Mouse (Mus musculus) MEL (cell line): Measurements from ENCODE around the gene Aspg. TPM values are rescaled to one million over a fixed set of nuclear protein-coding genes. Genes with fewer than 3 reads are reported as not detected.

Source experiments
- DNase-seq: peaks from one replicate; pipeline ENCODE4 v3.0.0; 2011; ENCODE audit warnings: low read depth, low spot score
- H3K27ac ChIP-seq: 2 replicates; pipeline ENCODE4 v1.5.1; 2012; ENCODE audit warnings: low read depth, mild to moderate bottlenecking, control low read depth, low read length, moderate library complexity; ENCODE audit not compliant: control insufficient read depth
- H3K27me3 ChIP-seq, 2 experiments: fragments of 150-350 bp in 1 of 2; sonication (generic) in 1 of 2; 2 replicates each; pipeline ENCODE4 v1.6.1; 2012; ENCODE audit warnings: low read length in 2 of 2, mild to moderate bottlenecking in 2 of 2, improper control_type of control experiment in 1 of 2, moderate library complexity in 1 of 2; ENCODE audit not compliant: insufficient read depth in 2 of 2, control insufficient read depth in 1 of 2
- H3K36me3 ChIP-seq, 2 experiments: 2 replicates each; pipeline ENCODE4 v1.6.1; 2012 to 2014; ENCODE audit warnings: low read length in 2 of 2, improper control_type of control experiment in 1 of 2, inconsistent platforms in 1 of 2, mild to moderate bottlenecking in 1 of 2; ENCODE audit not compliant: insufficient read depth in 2 of 2, control insufficient read depth in 1 of 2
- H3K4me1 ChIP-seq, 2 experiments: fragments of 150-350 bp in 1 of 2; sonication (generic) in 1 of 2; 2 replicates each; pipeline ENCODE4 v1.6.1; 2012; ENCODE audit warnings: low read length in 2 of 2, improper control_type of control experiment in 1 of 2, mild to moderate bottlenecking in 1 of 2; ENCODE audit not compliant: insufficient read depth in 2 of 2, control insufficient read depth in 1 of 2
- H3K4me3 ChIP-seq, 2 experiments: fragments of 150-350 bp in 1 of 2; sonication (generic) in 1 of 2; 2 replicates each; pipeline ENCODE4 v1.5.1; 2012; ENCODE audit warnings: low read depth in 2 of 2, low read length in 2 of 2, mild to moderate bottlenecking in 2 of 2, moderate library complexity in 2 of 2, control low read depth in 1 of 2, improper control_type of control experiment in 1 of 2; ENCODE audit not compliant: control insufficient read depth in 1 of 2, insufficient read depth in 1 of 2
- H3K79me2 ChIP-seq: 2 replicates; pipeline ENCODE4 v1.6.1; 2012; ENCODE audit warnings: mild to moderate bottlenecking, low read length, moderate library complexity; ENCODE audit not compliant: control insufficient read depth, poor library complexity, insufficient read depth
- H3K9ac ChIP-seq: 2 replicates; pipeline ENCODE4 v1.6.1; 2012; ENCODE audit warnings: low read depth, mild to moderate bottlenecking, control low read depth, low read length, moderate library complexity; ENCODE audit not compliant: control insufficient read depth, poor library complexity, severe bottlenecking
- H3K9me3 ChIP-seq: fragments of 150-350 bp; sonication (generic); replicated peaks from 2 replicates; pipeline ENCODE4 v1.6.1; 2012; ENCODE audit warnings: mild to moderate bottlenecking, low read length, improper control_type of control experiment, moderate library complexity; ENCODE audit not compliant: insufficient read depth
- BHLHE40 ChIP-seq: IDR thresholded peaks from 2 replicates; pipeline ENCODE4 v1.6.1; 2012; ENCODE audit warnings: low read depth, mild to moderate bottlenecking, inconsistent platforms, low read length, improper control_type of control experiment, borderline replicate concordance
- CHD2 ChIP-seq: IDR thresholded peaks from 2 replicates; pipeline ENCODE4 v1.6.1; 2011; ENCODE audit warnings: low read length, improper control_type of control experiment
- CTCF ChIP-seq, 3 experiments: IDR thresholded peaks in 2 of 3; conservative IDR thresholded peaks in 1 of 3; 2 replicates each; pipeline ENCODE4 v1.5.1; 2011 to 2012; ENCODE audit warnings: low read length in 3 of 3, low read depth in 2 of 3, mild to moderate bottlenecking in 2 of 3, improper control_type of control experiment in 1 of 3, inconsistent platforms in 1 of 3, mixed read lengths in 1 of 3, moderate library complexity in 1 of 3; ENCODE audit not compliant: control insufficient read depth in 1 of 3, insufficient read depth in 1 of 3, poor library complexity in 1 of 3, severe bottlenecking in 1 of 3
- ELF1 ChIP-seq: IDR thresholded peaks from 2 replicates; pipeline ENCODE4 v1.6.1; 2014; ENCODE audit warnings: low read depth, mild to moderate bottlenecking, inconsistent platforms, low read length, improper control_type of control experiment, moderate library complexity
- ETS1 ChIP-seq: IDR thresholded peaks from 2 replicates; pipeline ENCODE4 v1.6.1; 2012; ENCODE audit warnings: low read depth, mild to moderate bottlenecking, inconsistent platforms, low read length, improper control_type of control experiment, moderate library complexity
- HCFC1 ChIP-seq: IDR thresholded peaks from 2 replicates; pipeline ENCODE4 v1.6.1; 2012; ENCODE audit warnings: low read depth, mild to moderate bottlenecking, inconsistent platforms, low read length, improper control_type of control experiment, moderate library complexity
- JUND ChIP-seq: IDR thresholded peaks from 2 replicates; pipeline ENCODE4 v1.6.1; 2011; ENCODE audit warnings: low read depth, mild to moderate bottlenecking, improper control_type of control experiment, low read length
- KAT2A ChIP-seq: conservative IDR thresholded peaks from 2 replicates; pipeline ENCODE4 v1.6.1; 2012; ENCODE audit warnings: low read depth, low read length, improper control_type of control experiment, inconsistent platforms
- MAFK ChIP-seq: IDR thresholded peaks from 2 replicates; pipeline ENCODE4 v1.6.1; 2011; ENCODE audit warnings: low read depth, mild to moderate bottlenecking, low read length, improper control_type of control experiment, borderline replicate concordance
- MAZ ChIP-seq: IDR thresholded peaks from 2 replicates; pipeline ENCODE4 v1.6.1; 2012; ENCODE audit warnings: low read depth, mild to moderate bottlenecking, inconsistent platforms, low read length, improper control_type of control experiment
- MXI1 ChIP-seq: IDR thresholded peaks from 2 replicates; pipeline ENCODE4 v1.6.1; 2011; ENCODE audit warnings: mild to moderate bottlenecking, low read depth, low read length, improper control_type of control experiment
- POLR2AphosphoS2 ChIP-seq: IDR thresholded peaks from 2 replicates; pipeline ENCODE4 v1.6.1; 2011; ENCODE audit warnings: low read length, improper control_type of control experiment
- TCF12 ChIP-seq: IDR thresholded peaks from 2 replicates; pipeline ENCODE4 v1.6.1; 2014; ENCODE audit warnings: low read depth, mild to moderate bottlenecking, inconsistent platforms, low read length, improper control_type of control experiment, moderate library complexity
- USF2 ChIP-seq, 2 experiments: IDR thresholded peaks; 2 replicates each; pipeline ENCODE4 v1.6.1; 2011 to 2012; ENCODE audit warnings: improper control_type of control experiment in 2 of 2, low read length in 2 of 2, borderline replicate concordance in 1 of 2, inconsistent platforms in 1 of 2, low read depth in 1 of 2, mild to moderate bottlenecking in 1 of 2; ENCODE audit not compliant: insufficient read depth in 1 of 2
- ZC3H11A ChIP-seq: IDR thresholded peaks from 2 replicates; pipeline ENCODE4 v1.6.1; 2012; ENCODE audit warnings: low read depth, mild to moderate bottlenecking, inconsistent platforms, low read length, improper control_type of control experiment
- ZKSCAN1 ChIP-seq: IDR thresholded peaks from 2 replicates; pipeline ENCODE4 v1.6.1; 2012; ENCODE audit warnings: low read depth, mild to moderate bottlenecking, inconsistent platforms, low read length, improper control_type of control experiment, moderate library complexity
- ZMIZ1 ChIP-seq: IDR thresholded peaks from 2 replicates; pipeline ENCODE4 v1.6.1; 2012; ENCODE audit warnings: low read depth, mild to moderate bottlenecking, inconsistent platforms, low read length, improper control_type of control experiment, moderate library complexity
- ZNF384 ChIP-seq: IDR thresholded peaks from 2 replicates; pipeline ENCODE4 v1.6.1; 2012; ENCODE audit warnings: low read depth, mild to moderate bottlenecking, inconsistent platforms, low read length, improper control_type of control experiment
- polyA plus RNA-seq, 2 experiments: library from polyadenylated mRNA; stranded (reverse) in 1 of 2; unstranded in 1 of 2; fragments of >175 nt in 1 of 2; fragments of >200 nt in 1 of 2; gene quantifications; 2 replicates each; pipeline versions ENCODE4 v1.2.1 to v1.2.4; 2012; ENCODE audit warnings: low replicate concordance in 2 of 2, low read depth in 1 of 2; ENCODE audit not compliant: insufficient read length in 2 of 2, insufficient read depth in 1 of 2, missing spikeins in 1 of 2
- total RNA-seq: library from RNA; depleted of rRNA; stranded (reverse); fragments of 300-350 nt; gene quantifications from 2 replicates; pipeline ENCODE4 v1.2.3, GENCODE M21; 2012

The Aspg gene
- total and polyA plus RNA-seq, 3 experiments = not detected

DNA sequence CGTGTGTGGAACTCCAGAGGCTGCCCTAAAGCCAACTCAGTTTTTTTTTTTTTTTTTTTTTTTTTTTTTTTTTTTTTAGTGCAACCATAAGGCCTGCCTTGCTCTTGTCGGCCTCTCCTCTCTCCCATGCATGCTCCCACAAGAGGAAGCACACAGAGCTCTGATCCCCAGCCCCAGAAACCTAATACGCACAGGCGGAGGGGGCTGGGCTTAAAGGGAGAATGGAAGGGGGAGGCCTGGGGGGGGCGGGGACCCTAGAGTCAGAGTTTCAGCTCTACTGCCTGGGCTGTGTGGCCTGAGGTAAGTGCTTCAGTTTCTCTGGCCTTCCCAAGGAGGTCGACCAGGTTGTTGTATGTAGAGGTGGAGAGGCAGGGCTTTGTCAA is 45.5 kb downstream of the Aspg start:
- H3K27me3 ChIP-seq = no peaks in the 10 kb centered on the region
- H3K9ac ChIP-seq = no peak overlapping the region
- H3K36me3 ChIP-seq = no peaks in the 10 kb centered on the region
- no peaks in the 10 kb centered on the region for H3K4me1 ChIP-seq
- H3K9me3 ChIP-seq = peaks cover 10% of the 10 kb centered on the region
- DNase-seq = no peak
- TF ChIP-seq ZNF384 (0 out of 2 replicates have a peak, but pooled peaks have one; percentile 46), ZKSCAN1 (no peak)
- no peaks in the 10 kb centered on the region for H3K79me2 ChIP-seq
- H3K4me3 ChIP-seq = no peak overlapping the region
- H3K27ac ChIP-seq = no peak overlapping the region

DNA sequence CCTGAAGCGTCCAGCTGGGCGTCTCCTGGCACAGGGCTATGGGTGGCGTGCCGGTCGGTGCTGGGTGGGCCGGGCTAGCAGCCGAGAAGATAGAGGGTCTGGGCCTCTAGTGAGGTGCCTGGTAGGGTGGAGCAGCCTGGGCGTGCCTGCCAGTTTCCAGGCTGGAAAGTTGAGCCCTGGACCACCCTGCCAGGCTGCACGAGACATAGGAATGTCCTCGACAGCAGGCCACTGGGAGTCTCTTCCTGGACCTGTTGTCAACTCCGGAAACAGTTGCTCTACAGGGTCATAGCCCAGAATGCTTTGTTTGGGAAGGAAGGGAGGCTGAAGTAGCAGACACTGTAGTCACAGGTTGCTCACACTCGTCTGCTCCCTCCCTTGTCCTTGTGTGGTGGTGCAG is 47.1 kb downstream of the Aspg start:
- H3K9me3 ChIP-seq = peaks cover 11% of the 10 kb centered on the region
- no peak for DNase-seq
- H3K36me3 ChIP-seq = no peaks in the 10 kb centered on the region
- H3K27ac ChIP-seq = no peak overlapping the region
- no peak overlapping the region for H3K9ac ChIP-seq
- H3K79me2 ChIP-seq = no peaks in the 10 kb centered on the region
- no peaks in the 10 kb centered on the region for H3K27me3 ChIP-seq
- no peaks in the 10 kb centered on the region for H3K4me1 ChIP-seq
- TF ChIP-seq HCFC1 (no peak), ETS1 (no peak), CTCF (IDR thresholded peaks at IDR 0.05 in 2 of 3, conservative IDR thresholded peaks at IDR 0.05 in 1 of 3; ENCODE audit: control insufficient read depth in 1 of 3, insufficient read depth in 1 of 3, low read depth in 2 of 3, low read length in 3 of 3, poor library complexity in 1 of 3, severe bottlenecking in 1 of 3) (no peak), KAT2A (no peak), CHD2 (no peak), USF2 (IDR thresholded peaks at IDR 0.05; ENCODE audit: borderline replicate concordance in 1 of 2, insufficient read depth in 1 of 2, low read depth in 1 of 2, low read length in 2 of 2) (no peak), JUND (no peak), ELF1 (no peak), ZC3H11A (no peak), ZNF384 (no peak), TCF12 (no peak), ZMIZ1 (no peak), POLR2AphosphoS2 (no peak), BHLHE40 (no peak), MAFK (no peak), ZKSCAN1 (no peak), MXI1 (no peak), MAZ (no peak)
- H3K4me3 ChIP-seq = no peak overlapping the region
